Mouse (Mus musculus) testis, adult 2 months (tissue): ENCODE measurements at regions not wholly inside any gene's neighbourhood (a gene's known extent, or its start where the extent isn't known, plus 50 kb on each side); places are given as distances from the start of the nearest gene placed in this dataset.
"Not testable (repeated sequence)": the region's sequence is repeated elsewhere in the genome, so short reads cannot be mapped to it uniquely, and the experiment has no call there.

Experiments
- H3K27ac ChIP-seq: fragments of 200-500 bp; 2 replicates; pipeline ENCODE4 v1.5.1; 2012; ENCODE audit warnings: low read depth, low read length; ENCODE audit not compliant: control insufficient read depth, insufficient read depth
- H3K27me3 ChIP-seq: fragments of 200-500 bp; 2 replicates; pipeline ENCODE4 v1.6.1; 2012; ENCODE audit warnings: mild to moderate bottlenecking, low read length, moderate library complexity; ENCODE audit not compliant: control insufficient read depth, insufficient read depth
- H3K36me3 ChIP-seq: fragments of 200-500 bp; 2 replicates; pipeline ENCODE4 v1.6.1; 2012; ENCODE audit warnings: mild to moderate bottlenecking, low read length; ENCODE audit not compliant: control insufficient read depth, insufficient read depth
- H3K4me1 ChIP-seq: fragments of 200-500 bp; 2 replicates; pipeline ENCODE4 v1.6.1; 2012; ENCODE audit warnings: low read length; ENCODE audit not compliant: control insufficient read depth, insufficient read depth
- H3K4me3 ChIP-seq: fragments of 200-500 bp; 2 replicates; pipeline ENCODE4 v1.5.1; 2012; ENCODE audit warnings: low read depth, mild to moderate bottlenecking, low read length, moderate library complexity, mixed read lengths; ENCODE audit not compliant: control insufficient read depth
- CTCF ChIP-seq: fragments of 200-500 bp; IDR thresholded peaks from 2 replicates; pipeline ENCODE4 v1.5.1; 2012; ENCODE audit warnings: low read depth, mild to moderate bottlenecking, inconsistent platforms, low read length, moderate library complexity; ENCODE audit not compliant: control insufficient read depth, insufficient read depth, insufficient replicate concordance
- POLR2A ChIP-seq: fragments of 200-500 bp; IDR thresholded peaks from 2 replicates; pipeline ENCODE4 v1.6.1; 2012; ENCODE audit warnings: low read depth, mild to moderate bottlenecking, inconsistent platforms, low read length, moderate library complexity; ENCODE audit not compliant: control insufficient read depth

DNA sequence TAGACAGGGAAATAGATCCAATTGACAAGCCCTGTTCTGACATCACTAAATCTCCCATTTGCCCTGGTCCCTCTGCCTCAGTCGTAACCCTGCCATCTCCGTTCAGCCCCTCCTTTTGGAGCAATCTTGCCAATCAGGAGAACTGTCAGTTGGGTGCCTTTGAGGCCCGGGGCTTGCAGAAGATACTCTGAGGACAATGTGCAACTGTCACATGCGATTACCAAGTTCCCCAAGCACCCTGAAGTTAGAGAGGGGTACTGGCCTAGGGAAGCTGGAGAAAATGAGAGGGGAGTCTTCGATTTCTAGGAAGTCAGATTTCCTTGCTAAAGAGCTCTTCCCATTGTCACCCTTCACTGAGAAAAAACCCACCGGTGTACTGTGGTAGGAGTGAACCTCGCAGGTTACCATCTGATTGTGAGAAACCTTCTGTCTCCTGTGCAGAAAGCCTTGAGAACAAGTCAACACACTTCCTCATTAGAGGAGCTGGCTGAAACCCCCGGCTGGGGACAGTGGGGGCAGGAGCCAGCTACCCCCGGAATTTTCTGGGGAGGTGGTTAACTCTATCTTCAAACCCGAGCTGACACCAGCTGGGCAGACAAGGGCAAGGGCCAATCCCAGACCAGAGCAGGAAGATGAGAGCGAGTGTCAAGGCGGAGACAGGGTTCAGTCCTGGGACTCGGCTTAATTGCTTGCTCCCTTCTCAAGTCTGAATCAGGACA, 279.0 kb downstream of the Etnk1 start:
- TF ChIP-seq POLR2A (no peak), CTCF (no peak)
- no peak overlapping the region for H3K27ac ChIP-seq
- no peaks in the 10 kb centered on the region for H3K4me1 ChIP-seq
- no peaks in the 10 kb centered on the region for H3K27me3 ChIP-seq
- H3K36me3 ChIP-seq, result no peaks in the 10 kb centered on the region
- H3K4me3 ChIP-seq, result no peak overlapping the region

DNA sequence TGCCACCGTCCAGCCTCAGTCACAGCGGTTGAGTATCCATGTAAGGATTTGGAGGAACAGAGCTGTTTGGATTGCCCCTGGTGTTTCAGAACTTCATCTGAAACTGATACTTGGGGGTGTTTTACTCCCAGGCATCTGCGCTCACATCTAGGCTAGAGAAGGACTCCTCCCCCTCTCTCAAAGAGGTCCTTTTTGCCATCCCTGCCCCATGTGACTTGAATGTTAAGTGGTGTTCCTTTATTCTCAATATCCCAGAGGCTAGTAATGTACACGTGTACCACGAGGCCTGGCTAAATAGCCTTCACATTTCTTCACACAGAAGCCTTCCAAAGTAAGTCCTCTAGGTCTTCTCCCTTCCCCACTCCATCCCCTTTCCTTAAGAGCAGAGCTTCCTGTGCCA, 280.0 kb downstream of the Etnk1 start:
- TF ChIP-seq POLR2A, result no peak
- TF ChIP-seq CTCF, result no peak
- Histone ChIP-seq H3K4me1 (no peaks in the 10 kb centered on the region), H3K4me3 (no peak overlapping the region), H3K27me3 (no peaks in the 10 kb centered on the region), H3K36me3 (no peaks in the 10 kb centered on the region), H3K27ac (no peak overlapping the region)

DNA sequence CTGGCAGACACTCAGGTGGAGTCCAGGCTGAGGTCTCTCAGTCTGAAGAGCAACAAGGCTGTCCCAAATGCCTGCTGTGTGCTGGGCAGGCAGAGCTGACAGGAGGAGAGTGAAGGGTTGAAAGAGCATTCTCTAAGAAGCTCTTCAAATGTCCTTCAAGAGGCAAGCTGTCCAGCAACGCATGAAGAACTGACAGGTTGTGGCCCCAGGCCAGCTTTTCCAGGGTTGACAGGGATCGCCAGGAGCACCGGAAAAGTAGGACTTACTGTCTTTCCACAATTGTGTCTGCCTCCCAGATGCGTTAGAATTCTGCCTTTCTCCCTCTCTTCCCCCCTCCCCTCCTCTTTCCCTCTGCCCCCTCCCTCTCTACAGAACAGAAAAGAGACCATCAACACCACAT, 282.1 kb downstream of the Etnk1 start:
- H3K4me1 ChIP-seq, result no peaks in the 10 kb centered on the region
- TF ChIP-seq POLR2A, result no peak
- TF ChIP-seq CTCF, result no peak
- H3K36me3 ChIP-seq, result no peaks in the 10 kb centered on the region
- H3K27ac ChIP-seq, result no peak overlapping the region
- H3K4me3 ChIP-seq, result no peak overlapping the region
- no peaks in the 10 kb centered on the region for H3K27me3 ChIP-seq

DNA sequence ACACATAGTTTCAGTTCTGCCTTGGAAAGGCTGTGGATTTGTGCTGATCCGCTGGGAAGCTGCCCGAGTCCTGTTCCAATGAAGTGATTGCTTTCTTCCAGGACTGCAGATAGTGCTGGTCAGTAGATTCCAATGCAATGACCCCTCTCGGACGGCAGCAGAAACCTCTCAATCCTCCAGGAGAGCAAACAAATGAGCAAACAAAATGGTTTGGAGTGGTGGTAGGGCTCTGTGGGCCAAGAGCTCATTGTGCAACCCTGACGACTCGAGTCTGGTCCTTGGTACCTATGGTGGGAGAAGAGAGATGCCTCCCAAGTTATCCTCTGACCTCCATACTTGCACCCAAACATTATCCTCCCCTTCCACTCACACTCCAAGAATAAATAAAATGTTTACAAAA, 284.8 kb downstream of the Etnk1 start:
- Histone ChIP-seq H3K36me3 (no peaks in the 10 kb centered on the region), H3K27ac (no peak overlapping the region)

DNA sequence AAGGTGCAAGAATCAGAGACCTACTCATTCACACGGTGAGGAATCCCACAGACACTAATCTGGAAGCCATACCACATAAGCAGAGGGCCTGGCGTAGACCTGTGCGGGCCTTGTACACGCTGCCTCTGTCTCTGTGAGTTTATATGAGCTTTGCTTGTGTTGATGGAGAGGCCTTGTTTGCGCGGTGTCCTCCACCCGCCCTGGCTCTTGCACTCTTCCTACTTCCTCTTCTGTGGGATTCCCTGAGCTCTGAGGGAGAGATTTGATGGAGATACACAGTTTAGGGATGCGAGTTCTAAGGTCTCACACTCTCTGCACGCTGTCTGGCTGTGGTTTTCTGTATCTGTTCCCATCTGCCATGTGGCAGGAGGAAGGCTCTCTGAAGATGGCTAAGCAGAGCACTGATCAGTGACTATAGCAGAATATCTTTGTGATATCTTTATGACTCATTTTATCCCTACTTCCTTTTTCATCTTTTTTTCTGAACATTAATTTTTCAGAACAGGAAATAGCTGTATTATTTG, 287.7 kb downstream of the Etnk1 start:
- Histone ChIP-seq H3K36me3 (no peaks in the 10 kb centered on the region), H3K4me3 (no peak overlapping the region), H3K27ac (no peak overlapping the region), H3K27me3 (no peaks in the 10 kb centered on the region), H3K4me1 (no peaks in the 10 kb centered on the region; the same call in 1 of the 2 replicates)
- TF ChIP-seq POLR2A, result no peak
- TF ChIP-seq CTCF, result no peak

More for the DNA sequence above, 284.8 kb downstream of the Etnk1 start:
- TF ChIP-seq CTCF, result no peak
- no peak for TF ChIP-seq POLR2A
- no peaks in the 10 kb centered on the region; the same call in 1 of the 2 replicates for H3K4me1 ChIP-seq
- H3K4me3 ChIP-seq, result no peak overlapping the region
- no peaks in the 10 kb centered on the region for H3K27me3 ChIP-seq

DNA sequence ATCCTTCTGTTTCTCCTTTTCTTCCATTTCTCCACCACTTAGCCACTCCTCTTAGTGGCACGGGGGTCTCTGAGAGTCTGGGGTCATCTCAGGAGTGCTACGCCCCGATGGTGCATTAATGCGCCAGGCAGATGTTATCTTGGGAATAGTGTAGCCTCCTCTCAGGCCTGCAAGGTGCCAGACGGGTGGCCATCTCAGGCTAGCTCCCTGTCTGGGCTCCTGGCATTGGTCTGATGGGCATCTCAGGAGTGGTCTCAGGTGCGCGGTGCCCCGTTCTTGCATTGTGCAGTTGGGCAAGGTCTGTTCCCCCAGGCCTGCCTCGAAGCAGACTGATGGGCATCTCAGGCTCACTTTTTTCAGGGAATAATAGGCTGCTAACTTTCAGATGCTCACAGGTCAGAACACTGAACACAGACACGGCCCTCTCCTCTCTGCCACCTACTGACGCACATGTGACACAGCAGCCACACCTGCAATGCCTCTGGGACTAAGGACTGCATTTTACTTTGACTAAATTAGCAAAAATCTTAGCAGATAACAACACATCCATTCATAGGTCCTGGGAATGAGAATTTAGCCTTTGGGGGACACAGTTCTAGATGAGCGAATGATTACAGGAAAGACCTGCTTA, 298.0 kb downstream of the Etnk1 start:
- TF ChIP-seq CTCF (peak; percentile 48; the same call in 1 of the 2 replicates), POLR2A (no peak)

DNA sequence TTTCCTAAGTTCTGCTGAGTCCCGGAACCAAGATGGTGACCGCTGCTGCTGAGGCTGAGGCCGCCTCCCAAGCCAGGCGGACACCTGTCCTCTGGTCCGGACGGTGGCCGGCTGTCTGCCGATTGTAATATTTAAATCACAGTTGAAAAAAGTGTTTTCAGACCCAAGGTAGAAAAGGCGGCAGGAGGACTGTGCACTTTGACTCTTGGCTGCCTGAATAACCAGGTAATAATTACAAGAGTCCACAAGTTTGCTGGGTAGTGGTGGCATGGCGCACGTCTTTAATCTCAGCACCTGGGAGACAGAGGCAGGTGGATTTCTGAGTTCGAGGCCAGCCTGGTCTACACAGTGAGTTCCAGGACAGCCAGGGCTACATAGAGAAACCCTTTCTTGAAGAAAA, 305.7 kb downstream of the Etnk1 start:
- H3K4me1 ChIP-seq, H3K27me3 ChIP-seq, H3K36me3 ChIP-seq, H3K27ac ChIP-seq, H3K4me3 ChIP-seq: not testable (repeated sequence)

More for the DNA sequence above, 298.0 kb downstream of the Etnk1 start:
- Histone ChIP-seq H3K4me3 (no peak overlapping the region), H3K27ac (no peak overlapping the region), H3K4me1 (no peaks in the 10 kb centered on the region), H3K27me3 (no peaks in the 10 kb centered on the region), H3K36me3 (no peaks in the 10 kb centered on the region)

DNA sequence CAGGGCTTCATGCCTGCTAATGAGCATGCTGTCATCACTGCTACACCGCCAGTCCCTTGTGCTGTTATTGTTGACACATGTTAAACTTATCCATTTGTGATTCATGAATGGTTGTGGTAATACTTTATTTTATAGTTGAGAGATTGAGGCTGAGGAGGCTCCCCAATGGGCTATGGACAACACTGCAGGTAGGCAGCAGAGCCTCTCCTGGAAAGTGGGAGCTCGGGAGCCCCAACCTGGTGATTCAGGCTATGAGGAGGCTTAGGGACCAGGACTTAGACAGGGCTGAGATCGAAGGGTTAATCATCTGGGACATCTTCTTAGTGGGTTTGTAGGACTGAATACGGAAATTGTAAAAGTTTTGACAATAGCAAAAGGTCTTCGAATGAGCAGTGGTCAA, 307.4 kb downstream of the Etnk1 start:
- Histone ChIP-seq H3K27ac (no peak overlapping the region), H3K4me1 (no peaks in the 10 kb centered on the region), H3K27me3 (no peaks in the 10 kb centered on the region), H3K4me3 (no peak overlapping the region), H3K36me3 (no peaks in the 10 kb centered on the region)
- TF ChIP-seq CTCF (no peak), POLR2A (no peak)
